Mouse (Mus musculus): Measurements from ENCODE around the gene Met.

The Met gene

GRCm38 (mm10) chr6:17611352-17612010 is 147.9 kb downstream of the Met start:
- DNase-seq (ENCODE audit: low spot score) = no peak

- no peak for DNase-seq (ENCODE audit: low spot score)
Measured at GRCm38 (mm10) chr6:17612652-17613051, 149.1 kb downstream of the Met start.

- DNase-seq (ENCODE audit: low spot score) = no peak
Measured at GRCm38 (mm10) chr6:17620823-17621222, 157.2 kb downstream of the Met start.

GRCm38 (mm10) chr6:17621436-17621835 is 157.8 kb downstream of the Met start:
- no peak for DNase-seq (ENCODE audit: low spot score)

Measured in layer of hippocampus, adult 11-12 months (tissue).